Mouse (Mus musculus) ES-E14 (cell line): Measurements from ENCODE around the gene Grip1. TPM values are rescaled to one million over a fixed set of nuclear protein-coding genes. Genes with fewer than 3 reads are reported as not detected.

Experiments used
- DNase-seq: peaks from one replicate; pipeline ENCODE4 v3.0.0-alpha.2; 2013; ENCODE audit warnings: low read depth, low spot score
- H3K27ac ChIP-seq: 2 replicates; pipeline ENCODE4 v1.5.1; 2012; ENCODE audit warnings: low read depth, mild to moderate bottlenecking, low read length, moderate library complexity, mixed read lengths; ENCODE audit not compliant: poor library complexity, insufficient read depth, severe bottlenecking
- H3K36me3 ChIP-seq: 2 replicates; pipeline ENCODE4 v1.6.1; 2012; ENCODE audit warnings: mild to moderate bottlenecking, low read length, moderate library complexity, mixed read lengths; ENCODE audit not compliant: control insufficient read depth, poor library complexity, insufficient read depth, severe bottlenecking
- H3K4me1 ChIP-seq, 2 experiments: fragments of 150-350 bp in 1 of 2; sonication (generic) in 1 of 2; 2 replicates each; pipeline ENCODE4 v1.6.1; 2012; ENCODE audit warnings: low read length in 2 of 2, mild to moderate bottlenecking in 1 of 2, mixed read lengths in 1 of 2; ENCODE audit not compliant: control insufficient read depth in 2 of 2, insufficient read depth in 2 of 2, poor library complexity in 1 of 2
- H3K4me3 ChIP-seq, 2 experiments: fragments of 150-350 bp in 1 of 2; sonication (generic) in 1 of 2; 2 replicates each; pipeline ENCODE4 v1.5.1; 2012; ENCODE audit warnings: low read length in 2 of 2, low read depth in 1 of 2, mild to moderate bottlenecking in 1 of 2, mixed read lengths in 1 of 2; ENCODE audit not compliant: insufficient read depth in 1 of 2, poor library complexity in 1 of 2, severe bottlenecking in 1 of 2
- H3K9ac ChIP-seq: 2 replicates; pipeline ENCODE4 v1.6.1; 2012; ENCODE audit warnings: low read depth, mild to moderate bottlenecking, low read length, mixed read lengths; ENCODE audit not compliant: poor library complexity, insufficient read depth, severe bottlenecking
- H3K9me3 ChIP-seq: fragments of 150-350 bp; sonication (generic); 2 replicates; pipeline ENCODE4 v1.6.1; 2012; ENCODE audit warnings: low read depth, mild to moderate bottlenecking, low read length; ENCODE audit not compliant: control insufficient read depth, insufficient read depth
- CHD2 ChIP-seq: IDR thresholded peaks from 2 replicates; pipeline ENCODE4 v1.6.1; 2014; ENCODE audit warnings: mild to moderate bottlenecking, low read depth, low read length, inconsistent platforms
- HCFC1 ChIP-seq: IDR thresholded peaks from 2 replicates; pipeline ENCODE4 v1.6.1; 2012; ENCODE audit warnings: low read length, inconsistent platforms, borderline replicate concordance; ENCODE audit not compliant: insufficient read depth
- MAFK ChIP-seq: IDR thresholded peaks from 2 replicates; pipeline ENCODE4 v1.6.1; 2014; ENCODE audit warnings: mild to moderate bottlenecking, low read depth, low read length, inconsistent platforms; ENCODE audit not compliant: insufficient read depth
- ZC3H11A ChIP-seq: IDR thresholded peaks from 2 replicates; pipeline ENCODE4 v1.6.1; 2012; ENCODE audit warnings: low read depth, mild to moderate bottlenecking, inconsistent platforms, low read length, borderline replicate concordance
- ZNF384 ChIP-seq: IDR thresholded peaks from 2 replicates; pipeline ENCODE4 v1.6.1; 2012; ENCODE audit warnings: low read depth, low read length, inconsistent platforms
- in situ Hi-C, 2 experiments: fragments of 600-800 bp; cut with MboI; formaldehyde crosslinking; loops; one replicate each; pipeline ENCODE4 v1.15.1; 2025; ENCODE audit warnings: low sequenced_read_pairs in 2 of 2, inconsistent platforms in 1 of 2; ENCODE audit not compliant: unreplicated experiment in 2 of 2
- total RNA-seq: library from RNA; depleted of rRNA; stranded (reverse); fragments of 300-350 nt; gene quantifications from 2 replicates; pipeline ENCODE4 v1.2.3, GENCODE M21; 2012

Gene Grip1
- total RNA-seq, 1 experiment, result 4.2 TPM

DNA sequence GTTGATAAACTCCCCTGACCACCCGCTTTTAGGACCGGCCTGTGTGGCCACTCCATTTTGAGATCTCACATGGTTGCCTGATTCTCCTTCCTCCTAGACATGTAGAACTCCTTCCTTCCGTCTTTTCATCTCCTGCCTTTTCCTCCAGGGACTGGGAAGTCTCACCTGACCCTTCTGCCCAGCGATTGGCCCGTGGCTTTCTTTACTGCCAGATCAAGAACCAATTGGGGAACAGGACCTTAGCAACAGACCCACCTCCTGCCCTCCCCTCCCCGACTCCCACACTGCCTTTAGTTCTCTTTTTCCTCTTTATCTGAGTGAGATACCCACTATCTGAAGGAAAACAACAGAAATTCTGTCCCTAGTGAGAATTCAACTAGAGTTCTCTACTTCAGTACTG is 180.9 kb downstream of the Grip1 start:
- no peak for TF ChIP-seq ZC3H11A
- no peak for TF ChIP-seq CHD2
- no peak for TF ChIP-seq HCFC1
- TF ChIP-seq MAFK, result no peak
- TF ChIP-seq ZNF384, result no peak
- Histone ChIP-seq H3K36me3 (no peaks in the 10 kb centered on the region), H3K9me3 (no peaks in the 10 kb centered on the region), H3K4me1 (no peaks in the 10 kb centered on the region), H3K4me3 (no peak overlapping the region), H3K9ac (no peak overlapping the region), H3K27ac (no peak overlapping the region)
- in situ Hi-C loops, result no loop called here
- no peak for DNase-seq

GRCm38 (mm10) chr10:119640534-119640933 is 186.9 kb downstream of the Grip1 start:
- no peak for DNase-seq
- Histone ChIP-seq H3K4me1 (no peaks in the 10 kb centered on the region), H3K9me3 (no peaks in the 10 kb centered on the region), H3K4me3 (no peak overlapping the region), H3K9ac (no peak overlapping the region), H3K36me3 (no peaks in the 10 kb centered on the region), H3K27ac (no peak overlapping the region)
- in situ Hi-C loops, result no loop called here
- TF ChIP-seq MAFK (no peak), ZNF384 (no peak), CHD2 (no peak), HCFC1 (no peak)

DNA sequence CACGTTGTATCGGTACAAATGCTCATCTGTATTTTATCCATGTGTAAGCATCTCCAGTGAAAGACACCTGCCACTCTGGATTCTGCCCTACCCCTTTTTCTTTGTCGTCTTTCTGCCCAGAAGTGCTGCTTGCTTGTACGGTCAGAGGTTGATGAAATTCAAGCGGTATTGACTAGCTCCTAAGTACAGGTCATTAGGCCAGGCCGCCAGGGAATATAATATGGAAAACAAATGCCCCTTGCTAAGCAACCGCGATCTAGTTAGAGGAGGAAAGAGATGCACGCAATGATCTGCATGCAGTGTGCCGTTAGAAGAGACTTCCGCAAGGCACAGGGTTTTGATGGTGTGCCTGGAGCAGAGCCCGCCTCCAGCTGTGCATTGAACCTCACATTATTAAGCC is 187.4 kb downstream of the Grip1 start:
- no peak for DNase-seq
- Histone ChIP-seq H3K4me3 (no peak overlapping the region), H3K36me3 (no peaks in the 10 kb centered on the region), H3K4me1 (no peaks in the 10 kb centered on the region), H3K9me3 (no peaks in the 10 kb centered on the region), H3K27ac (no peak overlapping the region), H3K9ac (no peak overlapping the region)
- in situ Hi-C loops, result no loop called here
- TF ChIP-seq MAFK (no peak), CHD2 (no peak), HCFC1 (no peak), ZC3H11A (no peak), ZNF384 (no peak)

- no peak overlapping the region for H3K9ac ChIP-seq
- no peaks in the 10 kb centered on the region for H3K4me1 ChIP-seq
- H3K27ac ChIP-seq, result no peak overlapping the region
- no peaks in the 10 kb centered on the region for H3K9me3 ChIP-seq
- H3K36me3 ChIP-seq, result no peaks in the 10 kb centered on the region
- no peak overlapping the region for H3K4me3 ChIP-seq
- in situ Hi-C loops, result no loop called here
- DNase-seq, result no peak
- TF ChIP-seq ZNF384, result no peak
- TF ChIP-seq HCFC1, result no peak
- TF ChIP-seq ZC3H11A, result no peak
- TF ChIP-seq MAFK, result no peak
- no peak for TF ChIP-seq CHD2
Measured at GRCm38 (mm10) chr10:119644289-119644688, 190.7 kb downstream of the Grip1 start.
